Mouse (Mus musculus) liver, adult 2 months (tissue): Measurements from ENCODE around the gene Inka2. TPM values are rescaled to one million over a fixed set of nuclear protein-coding genes. Genes with fewer than 3 reads are reported as not detected.

Source experiments
- DNase-seq: peaks from one replicate; pipeline ENCODE4 v3.0.0-alpha.2; 2011; ENCODE audit warnings: low read depth, low spot score; ENCODE audit errors: extremely low read depth
- H3K27ac ChIP-seq: fragments of 200-500 bp; replicated peaks from 2 replicates; pipeline ENCODE4 v1.5.1; 2012; ENCODE audit warnings: low read depth, mild to moderate bottlenecking, control low read depth, inconsistent platforms, low read length; ENCODE audit not compliant: insufficient read depth
- H3K27me3 ChIP-seq: fragments of 200-500 bp; 2 replicates; pipeline ENCODE4 v1.6.1; 2012; ENCODE audit warnings: mild to moderate bottlenecking, moderate library complexity, low read length, inconsistent platforms; ENCODE audit not compliant: control insufficient read depth, insufficient read depth
- H3K36me3 ChIP-seq: fragments of 200-500 bp; 2 replicates; pipeline ENCODE4 v1.6.1; 2012; ENCODE audit warnings: low read length, inconsistent platforms; ENCODE audit not compliant: control insufficient read depth, insufficient read depth
- H3K4me1 ChIP-seq: fragments of 200-500 bp; 2 replicates; pipeline ENCODE4 v1.6.1; 2011; ENCODE audit warnings: low read length; ENCODE audit not compliant: control insufficient read depth, insufficient read depth
- H3K4me3 ChIP-seq: fragments of 200-500 bp; 2 replicates; pipeline ENCODE4 v1.5.1; 2011; ENCODE audit warnings: low read depth, mild to moderate bottlenecking, control low read depth, low read length, moderate library complexity; ENCODE audit not compliant: insufficient read depth
- H3K79me2 ChIP-seq: fragments of 200-500 bp; 2 replicates; pipeline ENCODE4 v1.6.1; 2012; ENCODE audit warnings: inconsistent platforms, mild to moderate bottlenecking, low read length, moderate library complexity; ENCODE audit not compliant: control insufficient read depth, insufficient read depth
- H3K9ac ChIP-seq: fragments of 200-500 bp; 2 replicates; pipeline ENCODE4 v1.6.1; 2012; ENCODE audit warnings: low read depth, mild to moderate bottlenecking, control low read depth, inconsistent platforms, low read length
- CTCF ChIP-seq: fragments of 200-500 bp; IDR thresholded peaks from 2 replicates; pipeline ENCODE4 v1.5.1; 2011; ENCODE audit warnings: low read depth, low read length, control low read depth
- POLR2A ChIP-seq: fragments of 200-500 bp; IDR thresholded peaks from 2 replicates; pipeline ENCODE4 v1.6.1; 2011; ENCODE audit warnings: low read length, control low read depth; ENCODE audit not compliant: insufficient read depth; ENCODE audit errors: extremely low read depth
- WGBS: fragments of 180-500 bp; shearing (Covaris S2); methylation state at CpG from one replicate; pipeline ENCODE4 v1.1.7; 2018; 5-methylcytosine and 5-hydroxymethylcytosine counted together
- polyA plus RNA-seq: library from polyadenylated mRNA; depleted of rRNA; stranded (reverse); fragments of >200 nt; gene quantifications from 2 replicates; pipeline ENCODE4 v1.2.3, GENCODE M21; 2012
- total RNA-seq: library from RNA; depleted of rRNA; stranded (reverse); fragments of >200 nt; gene quantifications from 2 replicates; pipeline ENCODE4 v1.2.3, GENCODE M21; 2014

Inka2 gene
- total and polyA plus RNA-seq, 2 experiments: 0.07 to 0.09 TPM

- WGBS: 0% methylated on average over 1 of the region's 1 CpGs
Measured at GRCm38 (mm10) chr3:105726037-105726436, 21.6 kb downstream of the Inka2 start.

GRCm38 (mm10) chr3:105732360-105732759 lies 28.0 kb downstream of the Inka2 start:
- DNase-seq: no peak
- H3K4me3 ChIP-seq: no peak overlapping the region
- H3K4me1 ChIP-seq: peaks cover 7% of the 10 kb centered on the region
- H3K36me3 ChIP-seq: peaks cover 24% of the 10 kb centered on the region
- H3K27ac ChIP-seq: no peak overlapping the region
- H3K27me3 ChIP-seq: no peaks in the 10 kb centered on the region
- no peaks in the 10 kb centered on the region; the same call in 1 of the 2 replicates for H3K79me2 ChIP-seq
- no peak for TF ChIP-seq POLR2A
- no peak for TF ChIP-seq CTCF
- WGBS: 92% methylated on average over 4 of the region's 4 CpGs
- no peak overlapping the region for H3K9ac ChIP-seq

More at GRCm38 (mm10) chr3:105726037-105726436, 21.6 kb downstream of the Inka2 start:
- Histone ChIP-seq H3K36me3 (peaks cover 13% of the 10 kb centered on the region), H3K79me2 (no peaks in the 10 kb centered on the region), H3K27me3 (no peaks in the 10 kb centered on the region), H3K4me3 (no peak overlapping the region), H3K27ac (no peak overlapping the region), H3K4me1 (no peaks in the 10 kb centered on the region), H3K9ac (no peak overlapping the region)
- peak; percentile 55 for DNase-seq
- no peak for TF ChIP-seq POLR2A
- peak; percentile 43 for TF ChIP-seq CTCF

GRCm38 (mm10) chr3:105733538-105733937 lies 29.1 kb downstream of the Inka2 start:
- H3K4me1 ChIP-seq: peaks cover 13% of the 10 kb centered on the region
- H3K9ac ChIP-seq: no peak overlapping the region
- no peaks in the 10 kb centered on the region for H3K27me3 ChIP-seq
- peak; percentile 46 for DNase-seq
- TF ChIP-seq CTCF (no peak), POLR2A (no peak)
- WGBS: 79% methylated on average over 4 of the region's 4 CpGs
- no peak overlapping the region for H3K4me3 ChIP-seq
- H3K27ac ChIP-seq: no peak overlapping the region
- H3K36me3 ChIP-seq: peaks cover 25% of the 10 kb centered on the region
- no peaks in the 10 kb centered on the region; the same call in 1 of the 2 replicates for H3K79me2 ChIP-seq

- DNase-seq: no peak
- Histone ChIP-seq H3K36me3 (peaks cover 27% of the 10 kb centered on the region), H3K4me3 (no peak overlapping the region), H3K9ac (no peak overlapping the region), H3K4me1 (peaks cover 18% of the 10 kb centered on the region), H3K27ac (no peak overlapping the region), H3K27me3 (no peaks in the 10 kb centered on the region), H3K79me2 (no peaks in the 10 kb centered on the region; the same call in 1 of the 2 replicates)
- TF ChIP-seq POLR2A (no peak), CTCF (no peak)
Measured at GRCm38 (mm10) chr3:105735285-105735684, 30.9 kb downstream of the Inka2 start.

- H3K79me2 ChIP-seq: no peaks in the 10 kb centered on the region; the same call in 1 of the 2 replicates
- H3K27ac ChIP-seq: no peak overlapping the region
- peaks cover 19% of the 10 kb centered on the region for H3K36me3 ChIP-seq
Measured at GRCm38 (mm10) chr3:105736148-105736547, 31.7 kb downstream of the Inka2 start.

GRCm38 (mm10) chr3:105737070-105737469 lies 32.7 kb downstream of the Inka2 start:
- no peaks in the 10 kb centered on the region for H3K27me3 ChIP-seq
- H3K4me3 ChIP-seq: no peak overlapping the region
- no peaks in the 10 kb centered on the region; the same call in 1 of the 2 replicates for H3K79me2 ChIP-seq
- 74% methylated on average over 7 of the region's 7 CpGs for WGBS
- DNase-seq: no peak
- H3K36me3 ChIP-seq: peaks cover 19% of the 10 kb centered on the region
- TF ChIP-seq POLR2A (no peak), CTCF (no peak)
- peaks cover 25% of the 10 kb centered on the region for H3K4me1 ChIP-seq
- H3K27ac ChIP-seq: peak overlapping the region; percentile 85
- H3K9ac ChIP-seq: no peak overlapping the region

More at GRCm38 (mm10) chr3:105736148-105736547, 31.7 kb downstream of the Inka2 start:
- H3K4me1 ChIP-seq: peaks cover 22% of the 10 kb centered on the region
- no peak for TF ChIP-seq POLR2A
- no peak for TF ChIP-seq CTCF
- no peaks in the 10 kb centered on the region for H3K27me3 ChIP-seq
- H3K4me3 ChIP-seq: no peak overlapping the region
- no peak overlapping the region for H3K9ac ChIP-seq
- WGBS: 28% methylated on average over 1 of the region's 1 CpGs
- DNase-seq: peak; percentile 39
